Mouse (Mus musculus) cerebellum, adult 8-10 months (tissue): ENCODE measurements around the gene C2cd5.
"Not testable (repeated sequence)": the region's sequence is repeated elsewhere in the genome, so short reads cannot be mapped to it uniquely, and the experiment has no call there.

ENCODE experiments used
- DNase-seq: peaks from one replicate; pipeline ENCODE4 v3.0.0; 2022

C2cd5 gene

DNA sequence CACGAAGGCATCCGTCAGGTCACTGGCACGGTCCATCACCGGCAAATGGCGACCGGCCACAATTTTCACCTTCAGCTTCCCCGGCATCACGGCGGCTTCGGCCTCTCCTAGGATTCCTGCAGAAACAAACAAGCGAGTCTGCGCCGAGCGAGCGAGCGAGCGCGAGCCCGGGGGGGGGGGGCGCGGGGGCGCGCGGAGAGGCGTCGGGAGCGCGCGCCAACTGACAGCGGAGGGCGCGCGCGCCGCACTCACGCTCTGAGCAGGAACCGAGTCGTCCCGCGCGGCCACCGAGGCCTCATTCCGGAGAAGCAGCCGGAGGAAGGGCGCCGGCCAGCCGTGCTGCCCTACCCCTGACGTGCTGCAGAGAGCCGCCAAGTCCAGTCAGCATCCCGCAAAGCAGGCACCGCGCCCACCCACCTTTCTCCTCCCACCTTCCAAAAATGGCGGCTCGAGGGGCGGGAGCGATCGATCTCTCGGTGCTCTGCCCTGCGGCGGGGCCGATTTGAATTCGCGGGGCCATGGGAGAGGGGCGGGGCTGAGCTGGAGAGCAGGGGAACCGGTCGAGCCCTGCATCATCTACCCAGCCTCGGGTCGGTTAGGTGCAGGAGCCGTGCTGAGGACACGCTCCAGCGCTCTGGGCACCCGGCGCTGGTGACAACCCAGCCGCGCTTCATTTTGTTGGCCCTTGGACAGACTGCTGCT lies at the start of gene C2cd5:
TSS of gene C2cd5 (minus strand) at position 461 of the 702 bp plus-strand sequence.
- peak; percentile 98 for DNase-seq

DNA sequence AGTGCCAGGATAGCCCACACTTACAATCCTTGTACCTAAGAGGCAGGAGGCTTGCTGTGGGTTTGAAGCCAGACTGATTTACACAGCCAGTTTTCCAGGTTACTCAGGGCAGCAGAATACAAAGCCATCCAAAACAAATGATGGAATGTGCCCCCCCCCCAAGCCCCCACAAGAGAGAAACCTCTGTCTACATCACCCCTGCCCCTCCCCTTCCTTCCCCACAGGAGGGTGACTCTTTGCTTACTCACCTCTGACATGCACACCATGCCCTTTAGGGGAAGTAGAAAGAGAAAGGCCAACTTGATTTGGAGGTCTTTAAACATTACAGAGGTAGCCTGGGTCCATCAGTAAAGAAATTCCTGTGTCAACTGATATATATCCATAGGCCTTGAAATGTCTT lies 48.9 kb upstream of the C2cd5 start:
- no peak for DNase-seq

DNA sequence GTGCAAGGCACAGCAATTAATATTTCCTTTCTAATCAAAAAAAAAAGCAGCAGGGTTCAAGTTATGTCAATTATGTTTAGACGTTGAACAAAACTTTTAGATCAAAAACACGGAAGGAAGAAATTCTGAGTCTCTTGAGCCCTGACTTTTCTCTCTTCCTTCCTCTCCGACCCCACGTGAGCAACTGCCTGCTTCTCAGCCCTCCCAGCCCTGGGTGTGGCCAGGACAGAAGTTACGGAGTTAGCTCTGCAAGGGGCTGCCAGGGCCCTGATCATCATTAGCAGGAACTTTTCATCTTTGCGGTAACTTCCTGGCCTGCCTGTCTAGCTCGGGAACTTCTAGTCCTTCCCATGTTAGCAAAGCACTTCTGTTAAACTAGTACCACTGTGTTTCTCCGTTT lies 46.8 kb upstream of the C2cd5 start:
- DNase-seq: no peak

DNA sequence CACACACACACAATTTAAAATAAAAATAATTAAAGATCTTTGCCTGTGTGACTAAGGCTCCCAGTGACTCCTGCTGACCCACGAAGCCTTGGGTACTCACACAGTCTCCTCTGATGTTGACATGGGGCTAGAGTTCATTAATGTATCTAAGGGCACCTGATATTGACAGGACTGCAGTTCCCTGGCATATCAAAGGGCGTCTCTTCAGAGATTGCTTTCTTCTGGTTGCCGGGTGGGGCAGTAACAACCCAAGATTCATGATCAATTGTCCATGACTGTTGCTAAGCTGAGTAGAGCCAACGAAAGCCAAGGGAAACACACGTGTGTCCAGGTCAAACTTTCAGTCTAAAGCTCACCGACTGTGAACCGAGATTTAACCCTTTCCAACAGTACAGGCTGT lies 45.1 kb upstream of the C2cd5 start:
- DNase-seq: no peak

DNA sequence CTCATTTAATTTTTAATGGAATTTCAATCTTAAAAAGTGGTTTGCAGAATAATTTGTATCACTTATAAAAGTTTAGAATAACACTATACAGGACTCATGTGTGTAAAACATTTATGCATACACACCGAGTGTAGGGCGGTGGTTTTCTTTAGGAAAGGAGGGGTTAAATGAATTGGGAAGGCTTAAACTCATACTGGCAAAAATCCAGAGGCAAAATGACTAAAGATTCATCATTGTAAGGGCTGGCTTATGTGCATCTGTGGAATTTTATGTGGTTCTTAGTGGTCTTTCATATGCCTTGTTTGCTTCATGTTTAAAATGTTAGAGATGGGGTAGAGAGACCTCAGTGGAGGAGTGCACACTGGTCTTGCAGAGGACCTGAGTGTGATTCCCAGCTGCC lies 44.6 kb upstream of the C2cd5 start:
- no peak for DNase-seq

DNA sequence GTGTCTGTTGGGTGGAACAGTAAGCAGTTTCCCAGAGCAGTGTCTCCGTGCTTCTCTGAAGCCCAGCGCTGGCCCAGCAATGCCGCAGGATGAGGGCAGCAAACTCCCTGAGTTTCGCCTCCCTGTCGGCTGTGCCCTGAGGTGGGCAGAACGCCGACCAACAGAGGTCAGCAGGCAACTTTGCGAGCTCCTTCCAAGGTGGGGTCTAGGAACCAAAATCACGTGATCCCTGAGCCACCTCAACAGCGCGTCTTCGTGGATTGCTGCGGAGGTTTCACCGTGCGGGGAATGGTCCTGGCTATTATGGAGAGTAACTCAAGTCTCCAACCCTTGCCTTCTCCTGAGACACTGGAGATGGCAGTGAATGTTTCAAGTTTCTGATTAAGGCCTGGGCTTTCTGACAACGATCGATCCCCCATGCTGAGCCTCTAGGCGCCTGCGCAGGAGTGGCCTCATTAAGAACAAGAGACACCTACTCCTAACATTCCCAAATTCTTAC lies 43.9 kb upstream of the C2cd5 start:
- peak; percentile 32 for DNase-seq

DNA sequence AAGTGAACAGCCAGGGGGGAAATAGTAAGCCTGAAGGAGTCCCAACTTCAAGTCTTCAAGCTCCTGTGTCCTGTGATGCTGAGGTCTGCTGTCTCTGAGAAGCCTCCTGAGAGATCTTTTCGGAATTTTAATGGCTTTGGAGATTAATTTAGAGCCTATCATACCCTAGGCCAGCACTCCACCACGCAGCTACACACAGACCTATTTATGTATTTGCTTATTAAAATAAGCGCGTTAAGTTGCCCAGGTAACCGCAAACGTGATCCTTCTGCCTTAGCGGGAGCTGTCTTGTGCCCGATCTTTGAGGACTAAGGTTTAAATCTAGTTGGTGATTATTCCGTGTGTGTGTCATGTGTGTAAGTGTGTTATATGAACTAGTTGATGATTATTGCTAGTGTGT lies 43.4 kb upstream of the C2cd5 start:
- no peak for DNase-seq

DNA sequence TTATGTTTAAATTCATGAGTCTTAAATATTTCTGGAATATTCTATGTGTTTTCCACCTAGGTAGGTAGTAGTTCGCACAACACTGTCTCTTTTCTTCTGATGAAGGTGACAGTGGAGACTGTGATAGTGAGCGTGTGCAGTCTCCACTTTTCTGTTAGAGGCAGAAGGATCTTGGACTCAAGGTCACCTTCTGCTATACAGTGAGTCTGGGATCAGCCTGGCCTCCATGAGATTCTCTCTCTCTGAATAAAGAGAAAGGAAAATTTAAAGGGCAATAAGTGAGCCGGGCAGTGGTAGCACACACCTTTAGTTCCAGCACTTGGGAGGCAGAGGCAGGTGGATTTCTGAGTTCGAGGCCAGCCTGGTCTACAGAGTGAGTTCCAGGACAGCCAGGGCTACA lies 42.9 kb upstream of the C2cd5 start:
- DNase-seq: no peak

DNA sequence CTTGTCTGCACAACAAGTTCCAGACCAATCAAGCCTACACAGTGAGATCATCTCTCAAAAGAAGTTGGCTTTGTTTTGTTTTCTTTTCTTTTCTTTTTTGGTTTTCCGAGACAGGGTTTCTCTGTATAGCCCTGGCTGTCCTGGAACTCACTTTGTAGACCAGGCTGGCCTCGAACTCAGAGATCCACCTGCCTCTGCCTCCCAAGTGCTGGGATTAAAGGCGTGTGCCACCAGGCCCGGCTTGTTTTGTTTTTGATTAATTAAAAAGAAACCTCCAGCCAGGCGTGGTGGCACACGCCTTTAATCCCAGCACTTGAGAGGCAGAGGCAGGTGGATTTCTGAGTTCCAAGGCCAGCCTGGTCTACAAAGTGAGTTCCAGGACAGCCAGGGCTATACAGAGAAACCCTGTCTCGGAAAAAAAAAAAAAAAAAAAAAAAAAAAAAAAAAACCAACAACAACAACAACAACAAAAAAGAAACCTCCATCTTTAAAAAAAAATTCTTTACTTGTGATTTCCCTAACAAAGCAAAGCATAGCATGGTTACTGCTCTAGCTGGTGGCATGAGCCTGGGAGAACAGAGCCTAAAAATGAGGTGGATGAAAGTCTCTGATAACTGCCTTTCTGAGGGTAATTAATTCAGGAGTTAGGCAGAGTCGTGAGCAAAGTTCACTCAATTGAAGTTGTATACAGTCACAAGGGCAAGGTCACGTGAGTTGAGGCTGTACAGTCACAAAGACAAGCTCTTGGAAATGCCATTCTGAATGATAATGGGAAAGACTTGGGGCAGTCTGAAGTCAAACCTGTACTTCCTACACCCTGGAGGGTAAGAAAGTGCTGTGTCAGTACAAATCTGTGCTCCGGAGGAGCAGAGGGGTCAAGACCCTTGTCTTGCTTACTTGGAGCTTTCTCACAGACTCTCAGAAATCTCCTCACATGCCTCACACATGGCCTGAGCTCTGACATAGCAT lies 42.0 kb upstream of the C2cd5 start:
- not testable (repeated sequence) for DNase-seq

DNA sequence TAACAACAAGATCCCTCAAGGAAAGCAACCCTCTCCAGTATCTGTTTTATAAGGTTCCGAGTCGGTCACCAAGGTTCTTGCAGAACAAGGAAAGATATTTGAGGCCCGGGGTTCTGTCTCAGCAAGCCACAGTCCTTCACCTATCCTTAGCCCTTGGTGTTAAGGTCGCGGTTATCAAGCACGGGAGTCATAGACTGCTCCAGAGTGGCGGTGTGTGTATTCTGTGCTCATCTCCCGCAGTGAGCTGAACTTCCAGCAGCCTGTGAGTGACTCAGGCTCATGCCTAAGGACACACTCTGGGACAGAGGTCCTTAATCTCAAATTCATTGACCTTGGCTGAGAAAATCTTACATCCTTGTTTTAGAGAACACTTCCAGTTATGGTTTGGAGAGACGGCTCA lies 40.9 kb upstream of the C2cd5 start:
- DNase-seq: no peak

DNA sequence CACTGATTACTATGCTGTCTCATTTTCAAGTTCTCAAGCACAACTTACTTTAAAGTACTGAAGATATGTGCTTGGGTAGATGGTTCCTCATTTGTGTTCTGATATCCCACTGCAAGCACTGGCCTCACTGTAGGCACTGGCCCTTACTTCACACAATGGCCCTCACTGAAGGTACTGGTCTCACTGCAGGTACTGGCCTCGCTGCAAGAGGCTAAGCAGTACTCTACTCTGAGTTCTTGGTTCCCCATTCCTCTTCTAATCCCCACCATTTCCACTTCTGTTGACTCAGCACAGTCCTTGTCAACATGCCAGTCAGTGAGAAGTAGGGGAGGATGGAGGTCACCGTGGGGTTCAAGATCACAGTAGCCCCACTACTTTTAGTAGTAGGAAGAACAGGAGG lies 39.5 kb upstream of the C2cd5 start:
- DNase-seq: no peak

DNA sequence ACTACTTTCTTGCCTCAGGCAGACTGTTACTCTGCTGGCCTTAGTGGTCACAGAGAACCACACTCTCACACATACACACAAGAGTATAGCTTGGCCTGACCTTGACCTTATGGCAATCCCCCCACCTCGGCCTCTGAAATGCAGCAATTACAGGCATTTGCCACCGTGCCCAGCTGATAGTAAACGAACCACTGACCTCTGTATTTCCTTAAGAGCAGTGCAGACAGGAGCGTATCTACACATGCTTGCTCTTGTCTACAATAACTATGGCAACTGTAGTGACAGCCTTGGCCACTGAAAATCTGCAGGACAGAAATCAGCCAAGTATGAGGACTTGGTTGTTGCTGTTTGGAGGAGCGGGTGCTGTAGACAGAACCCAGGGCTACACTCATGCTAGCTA lies 37.4 kb upstream of the C2cd5 start:
- DNase-seq: no peak

DNA sequence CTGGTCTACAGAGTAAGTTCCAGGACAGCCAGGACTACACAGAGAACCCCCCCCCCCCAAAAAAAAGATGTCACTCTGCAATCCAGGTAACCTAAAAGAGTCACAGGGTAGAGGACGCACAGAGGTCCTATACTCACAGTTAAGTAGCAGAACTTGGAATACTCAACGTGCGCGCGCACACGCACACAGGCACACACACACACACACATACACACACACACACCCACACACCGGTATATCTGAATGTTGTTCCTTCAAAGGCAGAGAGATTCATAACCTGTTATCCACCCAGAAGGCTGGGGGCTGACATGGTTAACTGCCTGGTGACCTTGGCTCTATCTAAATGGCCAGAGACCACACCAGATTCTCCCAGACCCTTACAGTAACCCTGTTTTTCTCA lies 36.7 kb upstream of the C2cd5 start:
- no peak for DNase-seq

DNA sequence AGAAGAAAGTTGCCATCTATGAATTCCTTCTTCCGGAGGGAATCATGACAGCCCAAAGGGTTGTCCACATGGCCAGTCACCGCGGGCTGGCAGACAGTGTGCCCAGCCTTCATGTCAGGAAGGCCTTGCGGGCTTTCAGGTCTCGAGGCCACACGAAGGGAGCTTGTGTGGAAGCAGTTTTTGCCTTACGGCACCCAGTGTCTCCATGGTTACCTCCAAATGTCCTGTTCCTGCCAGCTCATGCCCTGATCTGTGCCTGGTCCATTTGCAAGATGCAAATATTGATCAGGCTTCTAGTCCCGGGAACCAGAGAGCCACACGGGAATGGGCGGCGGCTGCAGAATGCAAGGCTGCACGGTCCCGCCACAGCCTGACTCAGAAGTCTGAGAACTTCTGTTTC lies 35.2 kb upstream of the C2cd5 start:
- DNase-seq: no peak

DNA sequence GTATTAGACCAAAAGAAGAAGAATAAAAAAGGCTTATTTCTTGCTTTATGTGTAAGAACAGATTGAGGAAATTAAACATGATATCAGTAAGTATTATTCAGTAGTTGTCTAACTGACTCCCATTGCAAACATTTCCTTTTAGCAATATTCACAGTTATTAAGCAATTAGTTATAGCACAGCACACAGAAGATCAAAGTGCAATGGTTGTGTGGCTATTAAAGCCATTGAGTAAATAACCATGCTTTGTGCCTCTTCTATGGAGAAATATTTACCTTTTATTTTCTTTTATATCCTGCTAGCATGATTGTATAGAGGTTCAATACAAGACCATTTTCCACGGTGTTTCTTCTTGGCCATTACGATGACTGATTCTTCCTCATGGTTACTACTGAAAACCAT lies 33.2 kb upstream of the C2cd5 start:
- no peak for DNase-seq

DNA sequence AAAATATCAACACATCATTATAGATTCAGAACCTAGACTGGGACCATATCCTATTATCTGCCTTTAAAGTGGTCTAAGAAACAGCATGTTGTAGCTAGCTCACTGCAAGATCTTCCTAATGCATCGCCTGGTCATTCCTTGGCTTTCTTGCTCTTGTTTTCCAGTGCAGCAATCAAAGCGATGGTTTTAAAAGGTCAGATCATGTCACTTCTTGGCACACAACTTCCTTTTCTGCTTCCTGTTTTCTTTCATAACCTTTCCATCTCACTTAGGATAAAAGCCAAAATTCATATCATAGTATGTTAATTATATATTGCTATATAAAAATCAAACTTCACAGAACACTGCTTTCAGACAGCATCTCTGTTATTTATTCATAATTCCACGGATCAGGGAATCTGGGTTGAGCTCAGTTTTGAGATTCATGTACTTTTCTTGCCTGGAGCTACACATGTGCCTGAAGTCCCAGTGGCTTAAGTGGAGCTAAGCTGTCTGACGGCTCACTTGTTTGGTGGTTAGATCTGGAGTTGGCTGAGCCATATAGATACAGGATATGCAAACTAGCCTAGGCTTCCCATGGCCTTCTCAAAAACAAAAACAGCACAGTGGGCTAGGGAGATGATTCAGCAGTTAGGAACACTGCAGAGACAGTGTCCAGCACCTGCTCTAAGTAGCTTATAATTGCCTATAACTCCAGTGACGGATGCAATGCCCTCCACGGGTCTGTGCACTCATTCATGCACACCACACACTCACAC lies 32.1 kb upstream of the C2cd5 start:
- DNase-seq: no peak

DNA sequence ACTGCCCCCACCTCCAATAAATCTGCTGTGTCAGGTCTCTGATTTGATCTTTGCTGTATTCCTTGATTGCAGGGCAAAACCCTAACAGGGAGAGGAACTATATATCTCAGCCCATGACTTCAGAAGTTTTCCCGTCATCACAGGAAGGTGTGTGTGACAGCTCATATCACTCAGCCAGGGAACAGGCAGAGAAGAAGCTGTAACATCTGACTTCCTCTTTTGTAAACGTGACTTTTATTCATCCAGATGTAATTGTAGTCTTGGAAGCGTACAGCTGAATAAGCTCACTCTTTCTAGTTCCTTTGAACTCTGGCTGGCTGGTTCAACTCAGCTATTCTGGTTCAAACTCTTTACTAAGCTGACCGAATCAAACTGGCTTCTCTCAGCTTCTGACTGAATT lies 30.5 kb upstream of the C2cd5 start:
- no peak for DNase-seq

DNA sequence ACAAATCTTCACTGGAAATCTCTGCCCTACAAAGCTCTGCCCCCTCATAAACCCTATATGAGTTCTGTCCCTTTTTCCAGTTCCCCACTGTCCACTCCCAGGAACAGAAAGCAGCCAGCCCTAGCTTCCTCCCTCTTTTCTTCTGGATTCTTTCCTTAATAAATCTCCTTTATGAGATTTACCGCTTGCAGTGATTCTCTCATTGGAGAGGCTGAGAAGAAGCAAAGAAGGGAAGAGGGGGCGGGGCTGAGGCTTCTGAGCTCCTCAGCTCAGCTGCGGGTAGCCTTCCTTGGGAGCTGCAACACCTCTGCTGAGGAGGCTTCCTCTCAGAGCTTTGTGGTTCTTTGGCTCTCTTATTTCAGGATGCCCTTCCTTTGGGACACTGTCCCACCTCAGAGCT lies 30.0 kb upstream of the C2cd5 start:
- DNase-seq: no peak

DNA sequence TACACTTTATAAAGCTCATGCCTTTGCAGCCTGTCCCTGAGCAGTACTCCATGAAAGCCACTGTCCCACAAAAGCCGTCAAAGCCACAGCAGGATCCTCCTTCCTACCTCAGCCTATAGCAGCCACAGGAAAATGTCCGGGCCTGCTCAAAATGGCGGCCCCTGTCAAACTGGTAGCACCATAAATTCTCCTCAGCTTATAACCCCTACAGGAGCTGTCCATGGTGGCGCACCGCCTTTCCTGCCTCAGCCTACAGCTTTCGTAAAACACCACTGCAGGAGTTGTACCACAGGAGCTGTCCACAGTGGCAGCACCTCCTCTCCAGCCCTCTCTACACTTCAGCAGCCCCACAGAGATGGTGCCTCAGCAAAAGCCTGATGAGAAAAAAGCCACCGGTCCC lies 29.5 kb upstream of the C2cd5 start:
- DNase-seq: no peak

DNA sequence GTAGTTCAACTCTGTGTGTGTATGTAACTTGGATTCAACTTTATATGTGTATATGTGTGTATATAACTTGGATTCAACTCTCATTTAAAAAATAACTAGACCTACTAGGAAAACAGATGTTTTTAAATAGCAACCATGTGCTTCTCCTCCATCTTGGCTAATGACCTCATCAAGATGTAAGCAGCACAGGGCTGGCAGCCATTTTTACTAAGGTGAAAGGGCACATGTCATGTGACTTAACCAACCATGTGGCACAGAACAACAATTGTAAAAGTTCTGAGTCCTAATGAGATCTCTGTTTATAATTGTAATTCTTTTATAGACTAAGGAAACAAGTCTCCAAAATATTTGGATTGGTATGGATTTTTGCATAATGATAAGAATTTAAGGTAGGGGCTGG lies 25.8 kb upstream of the C2cd5 start:
- DNase-seq: no peak

DNA sequence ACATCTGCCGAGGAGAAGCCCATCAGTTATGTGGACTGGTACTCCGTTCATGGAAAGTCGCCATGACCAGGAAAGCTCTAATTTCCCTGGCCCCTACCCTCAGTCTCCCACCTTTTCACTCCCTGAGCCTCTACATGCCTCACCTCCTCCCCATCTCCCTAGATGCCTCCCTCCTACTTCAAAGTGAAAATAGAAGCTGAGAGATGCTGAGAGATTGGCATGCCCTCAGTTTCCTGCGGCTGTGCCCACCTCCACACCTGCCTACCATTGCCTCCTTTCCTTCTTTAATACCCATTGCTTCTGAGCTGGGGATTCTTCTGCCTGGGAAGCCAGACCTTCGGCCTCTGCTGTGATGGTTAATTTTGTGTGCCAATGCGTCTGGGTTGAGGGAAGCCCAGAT lies 19.4 kb upstream of the C2cd5 start:
- DNase-seq: no peak

DNA sequence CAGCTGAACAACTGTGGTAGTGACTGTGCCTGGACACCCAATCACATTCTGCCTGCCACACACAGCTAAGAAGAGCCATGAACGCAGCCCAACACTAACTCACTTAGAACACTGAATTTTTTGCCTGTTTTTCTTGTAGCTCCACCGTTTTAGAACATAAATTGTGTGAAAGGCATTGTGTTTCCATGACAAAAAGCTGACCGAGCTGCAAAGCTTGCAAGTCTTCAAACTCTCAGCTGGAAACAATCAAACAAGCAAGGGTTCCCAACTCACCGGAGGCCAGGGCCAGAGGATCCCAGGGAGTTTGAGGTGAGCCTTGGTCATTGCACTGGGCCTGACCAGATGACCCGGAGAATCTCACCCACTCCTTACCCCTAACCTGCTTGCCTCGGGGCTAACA lies 16.8 kb upstream of the C2cd5 start:
- no peak for DNase-seq

DNA sequence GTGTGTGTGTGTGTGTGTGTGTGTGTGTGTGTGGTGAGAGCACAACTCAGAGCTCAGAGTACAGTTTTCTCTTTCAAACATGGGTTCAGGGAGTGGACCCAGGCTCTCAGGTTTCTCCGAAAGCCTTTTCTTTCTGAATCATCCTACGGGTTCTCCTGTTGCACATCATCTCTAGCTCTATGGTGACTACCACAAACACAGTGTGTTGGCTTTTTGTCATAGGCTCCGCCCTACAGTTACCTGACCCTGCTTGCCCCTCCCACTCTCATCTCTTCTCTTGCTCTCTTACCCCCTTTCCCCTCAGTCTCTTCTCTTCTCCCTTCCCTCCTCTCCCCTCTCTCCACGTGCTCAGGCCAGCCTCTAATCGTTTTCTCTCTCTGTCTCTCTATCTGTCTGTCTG lies 15.6 kb upstream of the C2cd5 start:
- no peak for DNase-seq
